Mouse (Mus musculus): ENCODE data around the gene Spsb1. TPM values are rescaled to one million over a fixed set of nuclear protein-coding genes. Genes with fewer than 3 reads are reported as not detected.

Gene Spsb1
- polyA plus RNA-seq, 1 experiment from 2014 or later = 9.5 TPM

Other genes with a start within 250 kb of the Spsb1 start
- gene Tmem201, start 217.0 kb downstream of the Spsb1 start, polyA plus RNA-seq (2015; fragmentation: Nextera tagmentation; extraction: Ambion mirVana) = 41.1 and 41.4 TPM in 2 replicates
- gene Slc25a33, start 180.8 kb downstream of the Spsb1 start, polyA plus RNA-seq (2015; fragmentation: Nextera tagmentation; extraction: Ambion mirVana) = 31.8 and 32.7 TPM in 2 replicates
- gene H6pd, start 54.0 kb upstream of the Spsb1 start, polyA plus RNA-seq (2015; fragmentation: Nextera tagmentation; extraction: Ambion mirVana) = 3.5 and 4.5 TPM in 2 replicates
- gene Gpr157, start 132.3 kb upstream of the Spsb1 start, polyA plus RNA-seq (2015; fragmentation: Nextera tagmentation; extraction: Ambion mirVana) = 0.56 and 0.70 TPM in 2 replicates
- 2.5 and 2.7 TPM in 2 replicates for gene Slc2a5, start 164.2 kb upstream of the Spsb1 start, polyA plus RNA-seq (2015; fragmentation: Nextera tagmentation; extraction: Ambion mirVana)
- not detected in 2 replicates for gene Slc2a7, start 193.9 kb upstream of the Spsb1 start, polyA plus RNA-seq (2015; fragmentation: Nextera tagmentation; extraction: Ambion mirVana)
- gene Car6, start 246.3 kb upstream of the Spsb1 start, polyA plus RNA-seq (2015; fragmentation: Nextera tagmentation; extraction: Ambion mirVana) = 0.44 TPM in 1 of 2 replicates, not detected in the other